Mouse (Mus musculus): ENCODE measurements around the gene Gucy2d.

Gucy2d gene

DNA sequence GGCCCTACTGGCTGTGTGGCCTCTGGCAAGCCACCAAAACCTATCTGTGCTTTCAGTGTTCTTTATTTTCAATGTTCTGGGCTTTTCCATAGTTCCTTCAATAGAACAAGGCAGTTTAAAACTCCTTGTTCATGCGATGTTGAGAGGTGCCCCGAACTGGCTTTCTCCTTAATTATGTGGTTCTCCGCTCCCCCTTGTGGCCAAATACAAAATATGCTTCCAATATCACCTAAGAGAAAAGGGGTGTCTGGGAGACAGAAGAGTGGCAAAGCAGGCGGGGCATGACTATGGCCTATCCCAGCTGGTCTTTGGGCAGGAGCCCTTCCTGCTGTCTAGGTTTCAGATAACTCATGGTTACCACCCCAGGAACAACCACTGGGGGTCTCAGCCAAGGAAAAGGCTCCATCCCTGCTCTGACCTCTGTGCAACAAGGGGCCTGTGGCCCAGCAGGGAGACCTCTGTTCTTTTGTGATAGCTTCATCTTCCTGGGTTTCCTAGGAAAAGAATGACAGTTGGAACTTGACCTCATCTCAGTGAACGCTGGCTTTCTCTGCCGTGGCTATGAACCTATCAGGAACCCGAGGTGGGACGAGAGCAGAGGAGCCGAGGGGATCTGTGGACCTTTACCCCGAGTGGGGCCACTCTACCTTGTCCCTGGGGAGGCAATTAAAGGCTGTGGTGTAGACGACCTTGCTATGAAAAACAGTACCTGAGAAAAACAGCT lies 7.5 kb downstream of the Gucy2d start:
- no peak for DNase-seq (ENCODE audit: low spot score)

DNA sequence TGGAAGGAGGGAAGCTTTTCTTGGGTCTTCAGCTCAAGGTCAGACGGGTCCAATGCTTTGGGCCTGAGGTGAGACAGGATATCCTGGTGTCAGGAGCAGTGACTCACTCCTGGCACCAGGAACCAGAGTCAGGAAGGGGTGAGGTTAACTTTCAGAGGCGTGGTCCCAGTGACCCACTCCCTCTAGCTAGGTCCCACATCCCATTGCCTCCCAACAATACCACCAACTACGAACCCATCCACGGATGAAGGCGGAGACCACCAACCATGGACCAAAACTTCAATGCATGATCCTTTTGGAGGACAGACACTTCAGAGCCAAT lies 8.1 kb downstream of the Gucy2d start:
- no peak for DNase-seq (ENCODE audit: low spot score)

DNA sequence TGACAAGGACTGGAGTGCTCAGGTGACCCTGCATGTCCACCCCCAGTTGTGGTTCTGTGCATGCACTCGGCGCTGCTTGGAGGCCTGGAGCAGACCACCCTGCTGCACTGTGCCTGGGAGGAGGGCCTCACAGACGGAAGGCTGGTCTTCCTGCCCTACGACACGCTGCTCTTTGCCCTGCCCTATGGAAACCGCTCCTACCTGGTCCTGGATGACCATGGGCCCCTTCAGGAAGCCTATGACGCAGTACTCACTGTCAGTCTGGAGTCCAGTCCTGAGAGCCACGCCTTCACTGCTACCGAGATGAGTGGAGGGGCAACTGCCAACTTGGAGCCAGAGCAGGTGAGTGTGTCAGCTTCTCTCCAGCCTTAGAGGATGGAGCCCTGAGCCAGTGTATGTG lies 9.5 kb downstream of the Gucy2d start:
- no peak for DNase-seq (ENCODE audit: low spot score)

DNA sequence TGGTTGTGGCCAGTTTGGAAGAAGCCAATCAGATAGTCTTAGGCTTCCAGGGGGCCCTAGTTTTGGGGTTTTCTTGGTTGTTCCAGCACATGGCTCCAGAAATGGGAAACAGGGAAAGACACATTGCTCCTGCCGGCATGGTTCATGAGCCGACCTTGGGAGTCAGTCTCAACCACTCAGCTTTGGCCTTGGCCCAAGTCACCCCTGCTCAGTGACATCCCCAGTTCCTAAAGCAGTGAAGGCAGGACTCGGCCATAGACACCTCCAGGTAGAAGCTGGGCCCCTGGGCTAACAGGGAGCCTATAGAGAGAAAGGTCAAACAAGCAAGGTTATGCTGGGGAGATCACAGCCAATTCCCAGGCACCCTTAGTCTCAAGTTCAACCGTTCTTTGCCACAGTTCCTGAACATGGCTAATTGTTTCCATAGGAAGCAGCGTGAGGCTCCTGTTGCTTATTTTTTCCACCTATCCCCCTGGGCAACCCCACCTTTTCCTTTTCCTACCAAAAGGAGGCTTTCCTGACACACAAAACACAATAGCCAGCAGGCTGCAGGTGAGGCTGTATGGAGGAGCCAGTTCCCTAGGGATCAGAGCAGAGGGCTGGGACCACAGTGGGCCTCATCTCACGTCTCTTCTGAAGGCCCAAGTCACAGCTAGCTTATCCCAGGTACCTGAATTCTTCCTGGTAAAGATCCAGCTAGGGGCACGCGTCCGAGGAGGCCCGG lies 14.3 kb downstream of the Gucy2d start:
- DNase-seq (ENCODE audit: low spot score), result no peak

DNA sequence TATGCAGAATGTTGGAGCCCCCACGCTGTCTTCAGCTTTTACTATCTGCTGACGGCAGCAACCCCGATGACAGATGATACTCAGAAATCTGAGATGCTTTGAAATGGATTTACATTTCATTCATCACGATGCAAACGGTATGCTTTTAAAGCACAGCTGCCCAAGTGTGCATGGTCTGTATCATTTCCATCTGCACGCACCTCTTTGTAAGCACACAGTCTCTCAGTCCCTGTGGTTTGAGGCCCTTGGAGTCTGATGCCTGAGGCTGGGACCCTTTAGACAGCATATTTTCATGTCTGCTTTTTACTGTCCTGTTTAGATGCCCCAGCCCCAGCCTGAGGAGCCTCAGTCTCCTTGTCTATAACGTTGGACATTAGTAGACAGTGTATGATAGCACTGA lies 20.1 kb downstream of the Gucy2d start:
- DNase-seq (ENCODE audit: low spot score), result no peak

DNA sequence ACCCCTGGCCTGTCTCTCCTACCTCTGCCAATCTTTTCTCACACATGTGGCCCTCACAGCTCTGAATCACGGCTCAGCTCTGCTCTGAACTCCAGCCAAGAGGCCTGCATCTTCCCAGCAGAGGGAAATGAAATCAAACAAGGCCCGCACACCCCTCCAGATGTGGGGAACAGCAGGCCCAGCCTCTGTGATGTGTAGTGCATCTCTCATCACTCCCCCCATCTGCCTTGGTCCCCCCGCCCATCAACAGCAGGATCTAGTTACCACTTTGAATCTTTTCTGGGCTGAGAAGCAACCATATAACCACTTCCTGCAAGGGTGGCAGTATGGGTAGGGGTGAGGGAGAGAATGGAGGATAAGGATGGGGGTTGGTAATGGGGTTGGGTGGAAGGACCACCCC lies 28.9 kb downstream of the Gucy2d start:
- peak; percentile 32 for DNase-seq (ENCODE audit: low spot score)

DNA sequence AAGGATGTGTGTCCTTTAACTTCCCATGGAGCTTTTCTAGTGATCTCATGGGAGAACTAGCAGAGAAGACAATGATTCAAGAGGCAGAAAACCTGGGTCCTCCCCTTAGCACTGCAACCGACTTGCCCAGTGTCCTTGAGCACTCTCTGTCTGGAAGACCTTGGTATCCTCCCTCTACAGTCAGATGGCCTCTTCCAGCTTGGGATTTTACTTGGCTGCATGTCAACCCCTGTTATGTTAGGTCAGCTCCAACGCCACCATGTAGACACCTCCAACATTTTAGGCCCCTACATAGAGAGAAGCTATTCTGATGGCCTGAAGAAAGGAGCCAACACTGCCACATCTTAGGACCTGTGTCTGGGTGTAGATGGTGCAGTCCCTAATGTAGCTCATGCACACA lies 32.3 kb downstream of the Gucy2d start:
- DNase-seq (ENCODE audit: low spot score), result no peak

DNA sequence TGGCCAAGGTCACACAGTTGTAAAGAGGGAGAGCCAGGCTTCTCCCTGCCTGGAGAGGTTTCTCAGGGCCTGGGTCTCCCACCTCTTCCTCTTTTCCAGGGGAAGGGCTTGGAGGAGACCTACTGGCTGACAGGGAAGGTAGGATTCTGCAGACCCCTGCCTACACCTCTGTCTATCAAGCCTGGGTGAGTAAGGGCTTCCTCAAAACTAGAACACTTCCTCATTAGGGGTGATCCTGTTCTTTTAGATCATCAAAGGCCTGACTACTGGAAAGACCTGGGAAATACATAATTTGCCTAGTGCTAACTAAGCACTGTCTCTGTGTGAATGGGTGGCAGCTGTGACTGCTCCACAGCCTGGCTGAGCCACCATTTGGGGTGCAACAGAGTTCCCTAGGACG lies 34.3 kb downstream of the Gucy2d start:
- DNase-seq (ENCODE audit: low spot score), result no peak

DNA sequence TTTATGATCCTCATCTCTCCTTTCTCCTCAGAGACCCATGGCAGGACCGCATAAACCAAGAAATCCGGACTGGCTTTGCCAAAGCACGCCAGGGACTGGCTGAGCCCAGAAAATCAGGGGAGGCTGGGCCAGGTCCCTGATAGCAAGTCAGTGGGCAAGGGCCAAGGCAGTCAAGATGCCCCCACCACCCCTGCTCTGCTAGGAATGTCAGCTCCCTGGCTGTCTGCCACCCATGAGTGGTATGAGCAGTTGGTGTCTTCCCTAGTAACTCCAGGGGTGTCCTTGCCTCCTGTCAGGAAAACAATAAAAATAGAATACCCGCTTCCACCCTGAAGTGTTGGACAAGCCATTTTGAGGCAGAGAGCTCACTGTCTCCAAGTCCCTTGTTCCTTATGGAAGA lies 36.9 kb downstream of the Gucy2d start:
- DNase-seq (ENCODE audit: low spot score), result no peak

DNA sequence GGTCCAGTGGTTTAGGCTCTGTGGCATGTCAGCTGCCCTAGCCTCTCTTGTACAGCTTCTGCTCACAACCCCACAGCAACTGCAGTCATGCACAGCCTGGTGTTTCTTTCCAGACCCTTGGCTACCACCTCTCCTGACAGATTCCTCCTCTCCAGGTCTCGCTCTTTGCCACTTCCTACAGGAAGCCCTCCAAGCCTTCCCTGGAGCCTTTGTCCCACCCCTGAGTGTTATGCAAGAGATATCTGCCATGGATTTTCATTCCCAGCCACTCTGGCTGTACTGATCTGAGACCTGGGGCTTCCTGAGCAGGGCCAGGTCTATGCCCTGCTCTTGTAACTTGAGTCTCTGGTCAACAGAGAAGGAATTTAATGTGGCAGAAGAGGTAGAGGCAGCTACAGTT lies 40.3 kb downstream of the Gucy2d start:
- DNase-seq (ENCODE audit: low spot score), result no peak

DNA sequence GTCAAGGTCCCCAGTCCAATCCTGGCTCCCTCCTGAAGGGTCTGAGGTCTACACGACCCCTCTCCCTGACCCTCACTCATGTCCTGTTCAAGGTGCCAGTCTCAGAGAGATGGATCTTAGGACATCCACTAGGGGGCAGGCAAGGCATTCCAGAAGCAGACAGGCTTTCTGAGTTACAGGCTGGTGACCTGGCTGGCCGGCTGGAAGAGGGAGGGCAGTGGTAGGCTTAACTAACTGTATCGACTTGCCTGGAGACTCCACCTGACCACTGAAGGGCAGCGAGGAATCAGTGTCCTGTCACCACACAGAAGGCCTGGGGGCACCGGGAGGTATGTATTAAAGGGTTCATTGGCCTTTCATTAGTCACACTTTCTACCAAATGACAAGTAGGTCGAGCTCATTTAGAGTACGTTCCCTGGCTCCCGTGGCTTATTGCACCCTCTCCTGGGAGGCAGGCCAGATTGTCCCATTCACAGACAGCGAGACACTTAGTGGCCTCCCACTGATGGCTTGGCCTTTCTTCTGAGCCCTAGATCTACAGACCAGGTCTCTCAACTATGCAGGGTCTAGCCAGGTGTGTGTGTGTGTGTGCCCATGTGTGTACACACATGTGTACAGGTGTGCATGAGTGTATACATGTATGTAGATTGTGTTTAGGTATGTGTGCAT lies 41.0 kb downstream of the Gucy2d start:
- peak; percentile 51 for DNase-seq (ENCODE audit: low spot score)

DNA sequence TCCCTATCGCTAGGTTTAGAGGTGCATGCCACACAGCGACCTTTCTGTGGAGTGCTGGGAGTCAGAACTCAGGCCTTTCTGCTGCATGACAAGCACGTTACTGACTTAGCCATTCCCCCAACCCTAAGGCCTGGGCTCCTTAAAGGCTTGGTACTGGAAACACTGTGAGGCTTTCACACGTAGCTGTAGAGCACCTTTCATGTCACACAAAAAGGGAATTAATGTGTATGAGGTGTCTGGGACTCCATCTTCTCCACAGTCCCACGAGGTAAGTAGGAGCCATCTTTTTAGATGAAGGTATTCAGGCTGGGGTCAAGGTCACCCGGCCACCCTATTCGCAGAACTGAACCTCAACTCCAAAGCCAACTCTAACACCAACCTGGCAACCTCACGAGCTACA lies 41.6 kb downstream of the Gucy2d start:
- DNase-seq (ENCODE audit: low spot score), result no peak

DNA sequence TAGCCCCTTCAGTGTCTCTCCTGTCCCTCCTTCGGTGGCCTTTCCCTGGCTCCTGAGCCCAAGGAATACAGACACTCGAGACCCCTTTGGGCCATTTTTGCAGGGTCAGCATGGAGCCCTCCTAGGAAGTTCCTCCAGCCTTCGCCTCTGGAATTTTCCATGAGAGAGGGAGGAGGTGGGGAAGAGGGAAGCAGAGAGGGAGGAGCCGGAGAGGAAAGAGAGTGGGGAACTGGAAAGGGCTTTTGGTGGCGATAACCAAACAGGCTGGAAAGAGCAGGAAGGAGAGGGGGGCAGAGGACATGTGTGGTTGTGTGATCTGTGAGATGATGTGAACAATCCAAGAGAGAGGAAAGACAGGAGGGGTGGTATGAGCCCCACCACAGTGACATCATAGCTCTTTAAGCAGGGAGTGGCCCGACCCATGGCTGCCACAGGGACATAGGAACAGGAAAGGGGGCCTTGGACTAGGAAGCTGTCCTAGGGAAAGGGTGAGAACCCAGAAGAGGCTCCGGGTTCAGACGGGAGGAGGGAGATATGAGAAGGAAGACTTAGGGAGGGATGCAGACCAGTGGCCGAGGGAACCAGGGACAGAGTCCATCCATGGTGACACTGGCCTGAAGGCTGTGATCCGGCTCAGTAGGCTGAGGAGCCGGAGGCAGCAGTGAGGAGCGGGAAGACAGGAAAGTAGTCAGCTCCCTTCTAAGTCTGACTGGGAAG lies 42.5 kb downstream of the Gucy2d start:
- DNase-seq (ENCODE audit: low spot score), result no peak

DNA sequence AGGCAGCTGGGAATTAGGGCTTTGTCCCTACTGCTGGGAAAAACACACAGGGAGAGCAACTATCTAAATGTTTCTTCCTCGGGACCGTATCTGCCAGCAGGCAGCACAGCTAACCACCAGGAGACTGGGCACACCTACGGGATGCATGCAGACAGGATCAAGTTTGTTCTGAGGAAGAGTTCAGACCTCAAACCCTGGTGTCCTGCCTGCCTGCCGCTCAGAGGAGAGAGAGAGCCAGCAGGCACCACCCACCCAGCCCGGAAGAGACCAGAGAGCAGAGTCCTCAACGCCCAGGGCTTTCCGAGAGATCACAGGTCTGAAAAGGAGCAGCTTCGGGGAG lies 43.0 kb downstream of the Gucy2d start:
- no peak for DNase-seq (ENCODE audit: low spot score)

DNA sequence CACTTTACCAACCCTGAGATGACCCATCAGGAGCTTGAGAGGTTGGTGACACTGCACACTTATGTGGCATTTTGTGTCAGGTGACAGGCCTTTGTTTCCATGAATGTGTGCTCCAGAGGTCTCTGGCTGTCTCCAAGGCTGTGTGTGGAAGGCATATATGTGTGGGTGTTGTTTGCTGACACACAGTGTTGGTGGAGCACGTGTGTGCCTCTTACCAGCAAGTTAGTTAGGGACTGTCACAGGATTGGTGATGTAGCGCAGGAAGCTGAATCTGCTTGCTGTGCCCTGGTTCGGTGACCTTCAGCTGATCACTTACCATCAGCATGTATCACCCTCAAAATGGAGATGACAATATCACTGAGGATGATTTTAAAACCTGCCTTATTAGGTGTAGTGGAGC lies 44.7 kb downstream of the Gucy2d start:
- no peak for DNase-seq (ENCODE audit: low spot score)

DNA sequence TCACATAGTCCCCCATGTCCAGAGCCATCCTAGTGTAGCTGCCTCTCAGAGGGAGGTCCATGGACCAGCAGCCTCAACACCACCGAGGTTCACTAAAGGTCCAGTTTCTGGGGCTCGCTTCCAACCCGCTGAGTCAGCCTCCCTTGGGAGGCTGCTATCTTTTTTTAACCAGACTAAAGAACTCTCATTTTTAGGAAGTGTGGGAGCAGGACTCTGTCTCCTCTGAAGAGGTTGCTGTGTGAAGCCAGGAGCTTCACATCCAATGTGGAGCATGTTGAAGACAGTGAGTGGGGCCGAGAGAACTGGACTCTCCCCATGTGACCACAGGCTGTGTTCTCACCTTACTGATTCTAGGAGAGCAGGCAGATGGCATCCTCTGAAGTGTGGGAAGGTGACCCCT lies 45.3 kb downstream of the Gucy2d start:
- DNase-seq (ENCODE audit: low spot score), result no peak

DNA sequence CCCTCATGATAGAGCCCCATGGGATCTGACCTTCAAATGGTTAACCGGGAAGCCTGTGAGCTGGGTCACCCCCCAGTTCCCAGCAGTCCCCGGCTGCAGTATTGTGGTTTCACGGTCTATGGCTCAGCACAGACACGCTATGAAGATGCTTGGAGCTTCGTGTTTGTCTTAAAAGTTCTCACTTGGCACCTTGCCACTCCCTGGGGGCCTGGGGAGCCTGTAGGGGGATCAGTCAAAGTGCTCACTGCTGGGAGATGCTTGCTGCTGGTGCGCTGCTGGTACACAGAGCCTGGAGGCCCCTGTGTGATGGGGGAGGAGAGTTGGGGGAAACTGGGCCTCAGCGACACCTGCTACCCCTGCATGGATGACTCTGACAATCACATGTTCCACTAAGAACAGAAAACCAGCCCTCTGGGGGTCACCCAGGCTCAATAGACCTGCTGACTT lies 46.3 kb downstream of the Gucy2d start:
- no peak for DNase-seq (ENCODE audit: low spot score)

DNA sequence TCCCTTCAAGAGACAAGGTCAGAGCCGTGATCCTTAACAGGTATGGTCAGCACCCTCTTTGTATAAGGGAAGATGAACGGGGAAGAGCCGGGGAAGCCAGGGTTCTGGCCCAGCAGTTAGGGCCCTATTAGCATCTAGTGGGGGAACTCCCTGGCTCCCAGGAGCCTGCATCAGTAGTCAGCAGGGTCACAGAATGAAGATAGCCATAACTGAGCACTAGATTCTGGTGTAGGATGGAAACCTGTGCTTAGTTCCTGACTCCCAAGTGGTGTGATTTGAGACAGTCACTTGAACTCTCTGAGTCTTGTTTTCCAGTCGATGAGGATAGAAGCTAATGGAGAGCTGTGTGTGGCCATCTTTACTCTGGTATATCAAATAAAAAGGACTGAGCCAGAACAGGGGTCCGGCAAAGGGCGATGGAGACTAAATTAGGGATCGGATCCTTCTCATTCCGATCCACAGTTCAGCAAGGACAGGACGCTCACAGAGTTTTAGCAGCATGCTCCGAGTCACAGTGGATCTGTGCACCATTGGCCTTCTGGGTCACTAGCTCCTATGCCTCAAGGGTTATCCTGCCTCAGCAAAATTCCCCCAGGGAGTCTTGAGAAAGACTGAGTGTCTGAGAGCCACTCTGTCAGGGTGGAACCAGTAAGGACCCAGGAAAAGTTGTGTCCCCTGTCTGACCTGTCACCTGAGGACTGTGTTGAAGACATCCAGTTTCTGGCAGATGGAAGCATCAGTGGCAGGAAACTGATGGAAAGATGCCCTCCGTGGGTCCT lies 47.2 kb downstream of the Gucy2d start:
- no peak for DNase-seq (ENCODE audit: low spot score)

DNA sequence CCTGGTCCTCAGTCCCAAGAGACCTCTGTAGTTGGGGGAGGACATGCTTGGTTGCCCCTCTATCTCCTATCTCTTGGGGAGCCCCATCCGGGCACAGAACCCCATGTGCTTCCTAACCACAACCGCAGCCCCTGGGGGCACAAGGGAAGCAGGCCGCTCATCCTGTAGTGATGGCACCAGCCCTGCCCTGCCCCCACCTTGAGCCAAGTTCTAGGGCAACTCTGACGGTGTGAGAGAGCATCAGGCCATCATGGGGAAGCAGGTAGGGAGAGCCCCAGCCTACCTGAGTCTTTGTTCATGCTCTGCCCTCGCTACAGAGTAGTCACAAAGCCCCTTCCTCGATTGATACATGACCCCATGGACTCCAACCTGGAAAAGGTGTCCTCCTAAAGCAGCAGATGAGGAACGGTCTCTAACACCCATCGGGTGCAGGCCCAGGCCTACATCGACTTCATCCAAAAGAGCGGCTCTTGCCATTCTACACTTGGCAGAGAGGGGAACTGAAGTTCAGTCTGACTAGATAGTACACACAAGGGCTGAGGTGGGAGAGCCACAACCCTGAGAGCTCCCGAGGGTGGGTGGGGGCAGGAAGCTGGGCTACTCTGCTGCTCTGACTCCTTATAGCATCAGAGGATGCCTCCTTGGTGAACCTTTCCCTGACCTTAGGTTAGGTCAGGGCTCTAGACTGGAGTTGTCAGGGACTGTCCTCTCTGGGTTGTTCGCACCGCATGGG lies 48.3 kb downstream of the Gucy2d start:
- peak; percentile 57 for DNase-seq (ENCODE audit: low spot score)

DNA sequence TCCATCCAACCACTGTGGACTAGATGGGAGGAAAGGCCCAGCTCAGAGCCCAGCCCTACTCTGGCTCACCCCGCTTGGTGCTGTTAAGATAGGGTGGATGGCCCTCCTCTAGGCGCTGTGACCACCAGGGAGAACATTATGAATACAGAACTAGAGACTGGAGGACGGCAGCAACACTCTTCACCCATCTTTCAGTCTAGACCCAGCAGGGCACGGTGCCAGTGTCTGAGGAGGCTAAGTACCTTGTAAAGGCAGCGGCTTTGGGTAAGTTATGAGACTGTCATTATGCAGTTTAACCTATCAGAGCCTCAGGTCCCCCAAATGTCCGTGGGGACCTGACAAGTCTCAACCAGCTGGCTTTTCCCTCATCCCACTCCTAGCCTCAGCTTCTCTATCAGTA lies 48.9 kb downstream of the Gucy2d start, which contains the start of gene Lrrc32:
Gene Lrrc32, plus strand, starts transcription at position 153 of the 400 bp plus-strand sequence.
- no peak for DNase-seq (ENCODE audit: low spot score)

DNA sequence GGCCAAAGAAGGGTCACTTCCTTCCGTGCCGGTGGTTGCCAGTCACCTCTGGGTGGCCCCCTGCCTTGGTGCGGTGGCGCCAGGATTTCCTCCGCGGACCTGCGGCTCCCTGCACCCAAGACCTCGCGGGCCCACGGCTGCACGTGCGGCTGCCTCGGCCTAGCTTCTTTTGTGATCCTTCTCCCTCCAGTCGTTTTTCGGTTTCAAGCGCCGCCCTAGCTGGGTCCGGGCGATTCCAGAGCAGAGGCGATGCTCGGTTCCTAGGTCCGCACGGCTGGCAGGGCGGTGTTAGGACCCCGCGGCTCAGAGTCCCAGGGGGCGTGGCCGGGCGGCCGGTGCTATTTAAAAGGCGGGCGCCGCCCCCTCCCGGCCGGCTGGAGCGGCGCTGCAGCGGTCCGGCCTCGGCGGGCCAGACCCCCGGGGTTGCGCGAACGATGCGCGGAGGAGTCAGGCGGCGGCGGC lies 49.4 kb downstream of the Gucy2d start:
- peak; percentile 53 for DNase-seq (ENCODE audit: low spot score)

Data from T-cell, adult 2 months (primary cell).